Mouse (Mus musculus) liver, adult 2 months (tissue): ENCODE data around the gene Mmp1b.

ENCODE experiments used
- CTCF ChIP-seq: fragments of 200-500 bp; IDR thresholded peaks from 2 replicates; pipeline ENCODE4 v1.5.1; 2011; ENCODE audit warnings: low read depth, low read length, control low read depth
- POLR2A ChIP-seq: fragments of 200-500 bp; IDR thresholded peaks from 2 replicates; pipeline ENCODE4 v1.6.1; 2011; ENCODE audit warnings: low read length, control low read depth; ENCODE audit not compliant: insufficient read depth; ENCODE audit errors: extremely low read depth

DNA sequence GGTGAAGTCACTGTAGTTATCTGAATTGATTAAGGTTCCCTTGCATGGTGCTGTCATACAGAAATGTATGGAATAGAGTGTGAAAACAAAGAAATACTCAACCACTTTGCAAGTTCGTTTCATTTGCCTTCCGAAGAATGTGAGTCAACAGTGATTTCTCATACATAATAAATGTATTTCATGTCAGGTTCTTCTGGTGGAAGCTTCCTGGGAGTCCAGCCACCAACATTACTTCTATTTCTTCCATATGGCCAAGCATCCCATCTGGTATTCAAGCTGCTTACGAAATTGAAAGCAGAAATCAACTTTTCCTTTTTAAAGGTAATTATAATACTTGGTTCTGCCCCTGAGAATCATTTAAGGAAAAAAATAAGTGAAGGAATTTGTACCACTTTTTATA, 33.3 kb downstream of the Mmp1b start:
- no peak for TF ChIP-seq POLR2A
- TF ChIP-seq CTCF, result no peak
